Mouse (Mus musculus) c-Kit-negative CD71-positive TER-119-positive erythroid progenitor cells, embryonic 14.5 days (primary cell): ENCODE measurements around the gene Gigyf1.

Experiments
- DNase-seq: peaks from one replicate; pipeline ENCODE4 v3.0.0-alpha.2; 2013; ENCODE audit warnings: low read depth, low spot score

The Gigyf1 gene

GRCm38 (mm10) chr5:137533117-137533827 is 14.9 kb downstream of the Gigyf1 start, which contains the start of the genes Epo and Gnb2:
Epo (minus strand) TSS chr5:137533242.
Gnb2 (minus strand) TSS chr5:137533510.
- DNase-seq: peak; percentile 98

GRCm38 (mm10) chr5:137534762-137535161 is 16.4 kb downstream of the Gigyf1 start:
- DNase-seq: no peak

DNA sequence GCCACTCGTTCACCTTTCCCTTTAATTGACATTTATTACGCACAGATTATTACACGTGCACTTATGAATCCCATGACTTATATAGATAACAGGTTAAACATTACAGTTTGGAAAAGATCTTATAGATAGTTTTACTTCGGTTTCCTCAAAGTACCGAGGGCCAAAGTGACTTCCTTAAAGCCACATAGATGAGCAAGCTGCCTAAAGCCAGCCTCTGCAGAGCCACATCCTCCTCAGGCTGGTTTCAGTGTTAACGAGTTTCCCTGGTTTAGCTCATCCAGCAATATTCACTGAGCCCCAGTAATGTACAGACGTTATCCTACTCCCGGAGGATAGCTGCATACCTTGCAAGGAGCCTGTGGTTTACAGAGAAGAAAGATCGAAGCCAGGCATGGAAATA is 17.0 kb downstream of the Gigyf1 start:
- no peak for DNase-seq

DNA sequence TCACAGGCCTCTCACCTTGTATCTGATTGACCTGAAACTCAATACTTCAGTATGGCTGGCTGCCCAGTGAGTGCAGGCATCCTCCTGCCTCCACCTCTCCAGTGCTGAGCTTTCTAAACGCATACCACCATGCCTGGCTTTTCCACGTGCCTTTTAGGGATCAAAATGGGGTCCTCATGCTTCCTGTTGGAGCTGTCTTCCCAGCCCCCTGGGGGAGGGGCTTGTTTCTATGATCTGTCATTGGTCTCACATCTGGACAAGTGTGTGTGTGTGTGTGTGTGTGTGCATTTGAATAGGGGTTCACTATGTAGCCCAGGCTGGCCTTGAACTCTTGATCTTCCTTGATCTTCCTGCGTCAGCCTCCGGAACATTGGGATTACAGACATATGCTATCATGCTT is 19.1 kb downstream of the Gigyf1 start:
- DNase-seq: no peak

- no peak for DNase-seq
Measured at GRCm38 (mm10) chr5:137539291-137539801, 21.0 kb downstream of the Gigyf1 start.

DNA sequence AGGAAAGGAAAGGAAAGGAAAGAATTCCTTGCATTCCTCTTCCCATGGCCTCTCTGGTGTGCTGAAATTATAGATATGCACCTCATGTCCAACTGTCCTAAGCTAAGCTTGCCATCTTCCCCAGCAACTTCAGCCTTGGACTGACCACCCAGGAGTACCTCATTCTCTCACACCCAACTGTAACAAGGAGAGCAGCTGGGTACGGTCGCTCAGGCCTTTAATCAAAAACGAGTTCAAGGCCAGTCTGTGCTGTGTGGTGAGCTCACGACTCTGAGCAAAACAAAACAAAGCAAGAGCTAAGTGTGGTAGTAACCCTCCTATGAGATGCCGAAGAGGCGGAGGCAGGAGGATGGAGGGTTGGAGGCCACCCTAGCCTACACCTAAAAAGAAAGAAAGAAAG is 22.6 kb downstream of the Gigyf1 start:
- no peak for DNase-seq

DNA sequence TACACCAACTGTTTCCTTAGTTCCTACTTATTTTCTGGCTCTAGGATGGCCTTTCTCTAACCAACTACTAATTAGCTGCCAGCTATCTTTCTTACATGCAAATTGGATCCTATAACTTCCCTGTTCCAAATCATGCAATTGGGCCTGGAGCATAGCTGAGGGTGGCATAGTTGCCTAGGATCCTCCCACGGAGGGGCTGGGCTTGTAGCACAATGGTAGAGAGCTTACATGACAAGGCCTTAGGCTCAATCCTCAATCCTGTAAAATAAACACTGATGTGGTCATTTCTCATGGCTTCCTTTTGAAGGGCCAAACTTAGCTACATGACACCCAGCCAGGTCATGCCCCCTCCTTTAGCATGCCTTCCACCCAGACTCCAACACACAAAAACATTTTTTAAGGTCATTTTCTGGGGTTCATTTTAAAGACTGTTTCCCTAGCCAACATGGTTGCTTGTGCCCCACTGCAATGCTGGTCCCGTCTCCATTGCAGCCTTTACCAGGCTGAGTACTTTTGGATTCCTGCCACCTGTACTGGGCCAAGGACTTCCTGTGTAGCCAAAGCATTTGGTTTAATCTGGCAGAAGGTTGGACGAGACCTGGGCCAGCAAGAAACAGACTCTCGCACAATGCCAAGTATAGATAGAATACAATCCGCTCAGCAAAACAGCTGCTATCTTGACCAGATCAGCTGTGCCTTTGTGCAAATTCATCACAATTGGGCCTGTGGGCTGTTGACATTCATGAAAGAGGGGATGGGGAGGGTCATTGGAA is 23.6 kb downstream of the Gigyf1 start:
- no peak for DNase-seq

DNA sequence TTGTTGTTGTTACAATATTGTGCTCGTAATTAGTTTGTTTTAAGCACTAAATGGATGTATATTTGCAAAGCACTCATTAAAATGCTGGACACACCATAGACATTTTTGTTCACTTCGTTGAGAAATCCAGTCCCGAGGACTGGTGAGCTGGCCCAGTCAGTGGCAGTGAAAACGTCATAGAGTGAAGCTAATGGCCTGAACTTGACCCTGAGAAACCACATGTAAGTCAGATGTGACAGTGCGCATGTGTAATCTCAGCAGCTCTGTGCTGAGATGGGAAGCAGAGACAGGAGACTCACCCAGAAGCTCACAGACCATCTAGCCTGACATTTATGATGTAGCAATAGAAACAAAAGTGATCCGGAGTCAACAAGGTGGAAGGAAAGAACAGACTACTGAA is 26.6 kb downstream of the Gigyf1 start:
- no peak for DNase-seq

- DNase-seq: no peak
Measured at GRCm38 (mm10) chr5:137545596-137545995, 27.2 kb downstream of the Gigyf1 start.

DNA sequence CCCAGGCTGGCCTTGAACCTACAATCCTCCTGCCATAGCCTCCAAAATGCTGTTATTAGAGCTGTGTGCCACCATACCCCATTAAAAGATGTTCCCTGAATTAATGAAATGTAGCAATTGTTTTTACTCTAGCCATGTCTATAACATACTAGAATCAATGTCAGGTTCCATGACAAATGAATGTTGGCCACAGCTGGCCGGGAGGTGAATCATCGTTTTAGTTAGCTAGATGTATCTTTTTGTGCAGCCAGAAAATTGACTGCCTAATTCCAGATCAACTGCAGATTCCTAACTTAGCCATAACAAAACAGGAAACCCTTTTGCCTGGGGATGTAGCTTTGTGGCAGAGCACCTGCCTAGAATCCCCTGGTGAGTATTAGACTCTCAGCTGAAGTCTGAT is 31.5 kb downstream of the Gigyf1 start:
- no peak for DNase-seq

DNA sequence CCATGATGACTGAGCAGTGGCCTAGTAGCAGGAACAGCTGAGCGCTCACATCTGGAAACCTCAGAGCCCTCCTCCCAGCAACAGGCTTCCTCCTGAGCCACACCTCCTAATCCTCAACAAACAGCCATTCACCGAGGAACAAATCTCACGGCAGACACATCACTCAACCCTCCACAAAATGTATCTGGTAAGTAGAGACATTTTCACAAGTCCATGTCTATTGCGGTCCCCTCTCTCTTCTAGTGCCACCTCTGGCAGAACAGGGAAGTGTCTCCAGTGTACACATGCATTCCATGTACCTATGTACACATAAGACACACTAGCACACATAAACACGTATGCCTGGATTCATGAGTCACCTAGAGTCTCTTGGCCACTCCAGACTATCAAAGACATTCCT is 32.8 kb downstream of the Gigyf1 start:
- DNase-seq: no peak

- DNase-seq: no peak
Measured at GRCm38 (mm10) chr5:137553000-137553399, 34.7 kb downstream of the Gigyf1 start.

DNA sequence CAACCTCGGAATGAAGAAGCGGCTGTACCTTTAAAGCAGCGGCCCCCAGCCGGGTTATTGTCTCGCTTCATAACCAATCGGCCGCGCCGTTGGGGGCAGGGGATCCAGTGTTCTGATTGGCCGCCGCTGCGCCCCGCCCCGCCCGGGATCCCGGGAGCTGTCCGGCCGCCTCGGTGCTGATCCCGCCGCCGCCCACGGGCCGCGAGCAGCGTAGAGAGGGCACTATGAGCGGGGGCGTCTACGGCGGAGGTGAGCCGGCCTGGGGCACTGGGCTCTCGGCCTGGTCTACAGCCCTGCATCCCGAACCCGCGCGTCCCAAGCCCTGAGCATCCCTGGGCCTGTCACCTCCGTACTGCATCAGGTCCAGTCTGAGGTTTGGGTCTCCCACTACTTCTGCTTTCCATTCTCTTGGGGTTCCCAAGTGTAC is 35.1 kb downstream of the Gigyf1 start, which contains the start of gene Actl6b:
Gene Actl6b (plus strand): TSS at position 107 of the 427 bp plus-strand sequence.
- DNase-seq: no peak

DNA sequence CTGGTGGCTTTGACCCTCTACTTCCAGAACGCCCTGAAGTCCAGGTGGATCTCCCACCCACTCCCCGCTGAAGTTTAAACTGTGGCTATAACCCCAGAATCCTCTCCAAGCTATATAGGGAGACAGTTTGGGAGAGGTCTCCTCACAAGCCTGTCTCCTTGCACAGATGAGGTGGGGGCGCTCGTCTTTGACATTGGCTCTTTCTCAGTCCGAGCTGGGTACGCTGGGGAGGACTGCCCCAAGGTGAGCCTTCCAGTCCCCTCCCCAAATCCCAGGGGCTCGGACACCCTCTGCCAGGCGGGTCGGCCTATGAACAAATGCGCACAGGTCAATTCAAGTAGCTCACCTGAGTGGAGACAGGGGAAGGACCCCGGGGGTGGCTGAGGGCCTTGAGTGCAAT is 35.5 kb downstream of the Gigyf1 start:
- DNase-seq: no peak

DNA sequence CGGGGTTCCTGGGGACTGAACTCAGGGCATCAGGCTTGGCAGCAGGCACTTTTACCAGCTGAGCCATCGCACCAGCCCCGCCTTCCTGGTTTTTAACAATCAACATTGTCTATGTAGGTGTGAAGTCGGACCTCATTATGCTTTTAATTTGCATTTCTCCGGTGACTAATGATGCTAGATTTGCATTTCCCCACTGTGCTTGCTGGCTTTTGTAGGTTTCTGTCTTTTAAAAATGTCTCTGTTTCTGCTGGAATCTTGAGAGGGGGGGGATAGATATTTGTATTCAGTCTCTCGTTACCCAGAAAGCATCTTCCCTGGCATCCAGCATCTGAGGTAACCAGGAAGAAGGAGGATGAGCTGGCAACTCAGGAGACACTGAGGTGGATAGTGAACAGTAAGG is 43.2 kb downstream of the Gigyf1 start:
- no peak for DNase-seq

DNA sequence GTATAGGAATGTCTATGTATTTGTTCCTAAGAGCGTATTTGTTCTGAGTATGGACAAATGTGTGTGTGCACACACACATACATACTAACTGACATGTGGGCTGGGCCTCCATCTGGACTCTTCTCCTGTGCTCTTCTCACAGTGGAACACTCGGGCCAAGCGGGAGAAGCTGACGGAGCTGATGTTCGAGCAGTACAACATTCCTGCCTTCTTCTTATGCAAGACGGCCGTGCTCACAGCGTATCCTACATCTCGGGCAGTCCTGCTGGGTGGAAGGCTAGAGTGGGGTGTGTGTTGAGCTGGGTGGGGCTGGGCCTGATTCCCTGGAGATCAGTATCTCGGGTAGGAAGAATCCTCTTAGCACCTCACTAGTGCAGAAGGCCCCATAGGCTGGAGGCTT is 44.6 kb downstream of the Gigyf1 start:
- DNase-seq: no peak

DNA sequence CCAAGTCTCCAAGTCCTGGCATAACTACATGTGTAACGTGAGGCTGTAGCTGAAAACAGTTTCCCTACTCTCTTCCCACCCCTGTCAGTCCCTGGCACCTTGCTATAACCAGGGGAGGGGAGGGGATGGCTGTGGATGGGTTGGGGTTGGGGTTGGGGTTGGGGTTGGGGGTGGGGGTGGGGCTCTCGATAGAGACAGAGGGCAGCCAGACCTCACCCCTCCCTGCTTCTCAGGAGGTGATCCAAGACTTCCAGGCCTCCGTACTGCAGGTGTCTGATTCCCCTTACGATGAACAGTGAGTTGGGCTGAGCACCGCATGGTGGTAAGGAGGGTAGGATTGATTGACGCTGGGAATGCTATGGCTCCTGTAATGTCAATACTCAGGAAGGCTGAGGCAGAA is 47.4 kb downstream of the Gigyf1 start:
- no peak for DNase-seq

DNA sequence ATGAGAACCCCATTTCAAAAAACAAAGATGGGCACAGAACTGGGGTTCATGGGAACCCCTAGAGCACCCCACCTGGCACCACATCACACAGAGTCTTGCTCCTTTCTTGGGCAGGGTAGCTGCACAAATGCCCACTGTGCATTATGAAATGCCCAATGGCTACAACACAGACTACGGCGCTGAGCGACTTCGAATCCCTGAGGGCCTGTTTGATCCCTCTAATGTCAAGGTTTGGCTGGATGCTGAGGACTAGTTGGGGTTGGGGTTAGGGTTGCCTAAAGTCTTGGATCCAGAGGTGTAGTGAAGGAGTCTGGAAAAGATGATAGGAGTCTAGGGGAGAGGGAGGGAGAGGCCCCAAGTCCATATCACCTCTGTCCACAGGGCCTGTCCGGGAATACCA is 48.1 kb downstream of the Gigyf1 start:
- no peak for DNase-seq

DNA sequence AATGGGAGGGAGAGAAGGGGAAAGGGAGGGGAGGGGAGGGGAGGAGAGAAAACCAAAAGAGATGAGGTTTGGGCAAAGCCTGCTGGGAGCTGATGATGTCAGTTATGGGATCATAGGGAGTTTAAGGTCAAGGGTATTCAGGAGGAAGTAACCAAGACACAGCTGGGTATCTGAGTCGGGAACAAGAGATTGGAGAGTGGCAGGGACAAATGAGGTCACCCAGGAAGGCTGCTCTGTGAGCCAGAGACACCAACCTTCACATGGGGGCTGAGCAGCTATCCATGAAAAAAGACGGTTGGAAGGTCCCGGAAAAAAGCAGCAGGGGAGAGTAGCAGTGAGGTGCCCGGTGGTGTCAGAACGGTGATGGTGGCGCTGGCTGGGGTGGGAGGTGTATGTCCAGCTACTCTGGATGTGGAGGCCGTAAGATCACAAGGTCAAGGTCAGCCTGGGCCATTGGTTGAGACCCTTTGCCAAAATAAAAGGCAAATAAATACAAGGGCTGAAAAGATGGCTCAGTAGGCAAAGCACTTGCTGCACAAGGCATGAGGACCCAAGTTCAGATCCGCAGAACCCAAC is 50.0 kb downstream of the Gigyf1 start:
- DNase-seq: no peak

GRCm38 (mm10) chr5:137569031-137569430 is 50.7 kb downstream of the Gigyf1 start:
- DNase-seq: no peak

DNA sequence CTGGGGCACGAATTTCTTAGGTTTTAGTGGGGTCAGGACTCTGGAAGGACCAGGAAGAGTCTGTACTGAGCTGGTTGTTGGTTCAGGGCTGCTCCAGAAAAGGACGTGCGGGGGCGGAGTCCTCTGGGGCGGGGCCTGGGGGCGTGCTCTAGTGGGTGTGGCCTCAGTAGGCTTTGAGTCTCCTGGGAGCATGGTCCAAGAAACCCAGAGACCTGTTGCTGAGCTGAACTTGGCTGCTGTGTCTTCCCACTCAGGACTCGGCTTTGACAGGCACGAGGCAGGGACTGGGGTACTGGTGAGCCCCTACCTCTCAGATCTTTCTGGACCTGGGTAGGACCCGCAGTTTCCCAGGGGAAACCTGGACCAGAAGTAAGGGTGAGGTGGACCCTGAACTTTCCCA is 51.3 kb downstream of the Gigyf1 start, which contains the start of gene Tfr2:
Gene Tfr2 (plus strand): TSS at position 176 of the 400 bp plus-strand sequence.
- DNase-seq: peak; percentile 83

- DNase-seq: no peak
Measured at GRCm38 (mm10) chr5:137570181-137570580, 51.8 kb downstream of the Gigyf1 start.
